Mouse (Mus musculus) MEL (cell line): ENCODE data around the gene Vrk3. TPM values are rescaled to one million over a fixed set of nuclear protein-coding genes. Genes with fewer than 3 reads are reported as not detected.

ENCODE experiments used
- DNase-seq: peaks from one replicate; pipeline ENCODE4 v3.0.0; 2011; ENCODE audit warnings: low read depth, low spot score
- H3K27ac ChIP-seq: 2 replicates; pipeline ENCODE4 v1.5.1; 2012; ENCODE audit warnings: low read depth, mild to moderate bottlenecking, control low read depth, low read length, moderate library complexity; ENCODE audit not compliant: control insufficient read depth
- H3K27me3 ChIP-seq, 2 experiments: fragments of 150-350 bp in 1 of 2; sonication (generic) in 1 of 2; 2 replicates each; pipeline ENCODE4 v1.6.1; 2012; ENCODE audit warnings: low read length in 2 of 2, mild to moderate bottlenecking in 2 of 2, improper control_type of control experiment in 1 of 2, moderate library complexity in 1 of 2; ENCODE audit not compliant: insufficient read depth in 2 of 2, control insufficient read depth in 1 of 2
- H3K36me3 ChIP-seq, 2 experiments: 2 replicates each; pipeline ENCODE4 v1.6.1; 2012 to 2014; ENCODE audit warnings: low read length in 2 of 2, improper control_type of control experiment in 1 of 2, inconsistent platforms in 1 of 2, mild to moderate bottlenecking in 1 of 2; ENCODE audit not compliant: insufficient read depth in 2 of 2, control insufficient read depth in 1 of 2
- H3K4me1 ChIP-seq, 2 experiments: fragments of 150-350 bp in 1 of 2; sonication (generic) in 1 of 2; 2 replicates each; pipeline ENCODE4 v1.6.1; 2012; ENCODE audit warnings: low read length in 2 of 2, improper control_type of control experiment in 1 of 2, mild to moderate bottlenecking in 1 of 2; ENCODE audit not compliant: insufficient read depth in 2 of 2, control insufficient read depth in 1 of 2
- H3K4me3 ChIP-seq, 2 experiments: fragments of 150-350 bp in 1 of 2; sonication (generic) in 1 of 2; 2 replicates each; pipeline ENCODE4 v1.5.1; 2012; ENCODE audit warnings: low read depth in 2 of 2, low read length in 2 of 2, mild to moderate bottlenecking in 2 of 2, moderate library complexity in 2 of 2, control low read depth in 1 of 2, improper control_type of control experiment in 1 of 2; ENCODE audit not compliant: control insufficient read depth in 1 of 2, insufficient read depth in 1 of 2
- H3K79me2 ChIP-seq: 2 replicates; pipeline ENCODE4 v1.6.1; 2012; ENCODE audit warnings: mild to moderate bottlenecking, low read length, moderate library complexity; ENCODE audit not compliant: control insufficient read depth, poor library complexity, insufficient read depth
- H3K9ac ChIP-seq: 2 replicates; pipeline ENCODE4 v1.6.1; 2012; ENCODE audit warnings: low read depth, mild to moderate bottlenecking, control low read depth, low read length, moderate library complexity; ENCODE audit not compliant: control insufficient read depth, poor library complexity, severe bottlenecking
- H3K9me3 ChIP-seq: fragments of 150-350 bp; sonication (generic); replicated peaks from 2 replicates; pipeline ENCODE4 v1.6.1; 2012; ENCODE audit warnings: mild to moderate bottlenecking, low read length, improper control_type of control experiment, moderate library complexity; ENCODE audit not compliant: insufficient read depth
- CHD2 ChIP-seq: IDR thresholded peaks from 2 replicates; pipeline ENCODE4 v1.6.1; 2011; ENCODE audit warnings: low read length, improper control_type of control experiment
- CTCF ChIP-seq, 3 experiments: IDR thresholded peaks in 2 of 3; conservative IDR thresholded peaks in 1 of 3; 2 replicates each; pipeline ENCODE4 v1.5.1; 2011 to 2012; ENCODE audit warnings: low read length in 3 of 3, low read depth in 2 of 3, mild to moderate bottlenecking in 2 of 3, improper control_type of control experiment in 1 of 3, inconsistent platforms in 1 of 3, mixed read lengths in 1 of 3, moderate library complexity in 1 of 3; ENCODE audit not compliant: control insufficient read depth in 1 of 3, insufficient read depth in 1 of 3, poor library complexity in 1 of 3, severe bottlenecking in 1 of 3
- E2F4 ChIP-seq: IDR thresholded peaks from 2 replicates; pipeline ENCODE4 v1.6.1; 2011; ENCODE audit warnings: low read depth, low read length, improper control_type of control experiment, borderline replicate concordance
- ELF1 ChIP-seq: IDR thresholded peaks from 2 replicates; pipeline ENCODE4 v1.6.1; 2014; ENCODE audit warnings: low read depth, mild to moderate bottlenecking, inconsistent platforms, low read length, improper control_type of control experiment, moderate library complexity
- EP300 ChIP-seq, 2 experiments: IDR thresholded peaks; 2 replicates each; pipeline ENCODE4 v1.6.1; 2011; ENCODE audit warnings: improper control_type of control experiment in 2 of 2, low read length in 2 of 2, low read depth in 1 of 2, mild to moderate bottlenecking in 1 of 2
- GABPA ChIP-seq: IDR thresholded peaks from 2 replicates; pipeline ENCODE4 v1.6.1; 2012; ENCODE audit warnings: low read depth, mild to moderate bottlenecking, inconsistent platforms, low read length, improper control_type of control experiment, moderate library complexity
- JUND ChIP-seq: IDR thresholded peaks from 2 replicates; pipeline ENCODE4 v1.6.1; 2011; ENCODE audit warnings: low read depth, mild to moderate bottlenecking, improper control_type of control experiment, low read length
- KAT2A ChIP-seq: conservative IDR thresholded peaks from 2 replicates; pipeline ENCODE4 v1.6.1; 2012; ENCODE audit warnings: low read depth, low read length, improper control_type of control experiment, inconsistent platforms
- MYB ChIP-seq: IDR thresholded peaks from 2 replicates; pipeline ENCODE4 v1.6.1; 2011; ENCODE audit warnings: mild to moderate bottlenecking, low read depth, low read length, improper control_type of control experiment
- NELFE ChIP-seq: IDR thresholded peaks from 2 replicates; pipeline ENCODE4 v1.6.1; 2011; ENCODE audit warnings: low read depth, low read length, improper control_type of control experiment
- NRF1 ChIP-seq: IDR thresholded peaks from 2 replicates; pipeline ENCODE4 v1.6.1; 2014; ENCODE audit warnings: low read depth, mild to moderate bottlenecking, inconsistent platforms, low read length, improper control_type of control experiment, moderate library complexity; ENCODE audit not compliant: poor library complexity, insufficient read depth, severe bottlenecking
- POLR2A ChIP-seq, 2 experiments: IDR thresholded peaks; 2 replicates each; pipeline ENCODE4 v1.6.1; 2011 to 2012; ENCODE audit warnings: low read length in 2 of 2, mild to moderate bottlenecking in 2 of 2, control low read depth in 1 of 2, improper control_type of control experiment in 1 of 2, low read depth in 1 of 2, moderate library complexity in 1 of 2; ENCODE audit not compliant: control insufficient read depth in 1 of 2, insufficient read depth in 1 of 2, poor library complexity in 1 of 2
- POLR2AphosphoS5 ChIP-seq: IDR thresholded peaks from 2 replicates; pipeline ENCODE4 v1.6.1; 2012; ENCODE audit warnings: low read depth, borderline replicate concordance, mild to moderate bottlenecking, inconsistent platforms, low read length, moderate library complexity, mixed read lengths
- RAD21 ChIP-seq: IDR thresholded peaks from 2 replicates; pipeline ENCODE4 v1.6.1; 2011; ENCODE audit warnings: mild to moderate bottlenecking, low read depth, low read length, improper control_type of control experiment
- SIN3A ChIP-seq: IDR thresholded peaks from 2 replicates; pipeline ENCODE4 v1.6.1; 2012; ENCODE audit warnings: low read length, improper control_type of control experiment, inconsistent platforms
- SMC3 ChIP-seq: IDR thresholded peaks from 2 replicates; pipeline ENCODE4 v1.6.1; 2011; ENCODE audit warnings: low read depth, low read length, improper control_type of control experiment
- TAL1 ChIP-seq: IDR thresholded peaks from 2 replicates; pipeline ENCODE4 v1.6.1; 2012; ENCODE audit warnings: mild to moderate bottlenecking, inconsistent platforms, low read length, moderate library complexity, mixed read lengths
- USF2 ChIP-seq, 2 experiments: IDR thresholded peaks; 2 replicates each; pipeline ENCODE4 v1.6.1; 2011 to 2012; ENCODE audit warnings: improper control_type of control experiment in 2 of 2, low read length in 2 of 2, borderline replicate concordance in 1 of 2, inconsistent platforms in 1 of 2, low read depth in 1 of 2, mild to moderate bottlenecking in 1 of 2; ENCODE audit not compliant: insufficient read depth in 1 of 2
- polyA plus RNA-seq, 2 experiments: library from polyadenylated mRNA; stranded (reverse) in 1 of 2; unstranded in 1 of 2; fragments of >175 nt in 1 of 2; fragments of >200 nt in 1 of 2; gene quantifications; 2 replicates each; pipeline versions ENCODE4 v1.2.1 to v1.2.4; 2012; ENCODE audit warnings: low replicate concordance in 2 of 2, low read depth in 1 of 2; ENCODE audit not compliant: insufficient read length in 2 of 2, insufficient read depth in 1 of 2, missing spikeins in 1 of 2
- total RNA-seq: library from RNA; depleted of rRNA; stranded (reverse); fragments of 300-350 nt; gene quantifications from 2 replicates; pipeline ENCODE4 v1.2.3, GENCODE M21; 2012

Vrk3 gene
- total and polyA plus RNA-seq, 3 experiments = 24.9 to 55.6 TPM; not detected in 1

- TF ChIP-seq ELF1 (peak; percentile 93), E2F4 (no peak), MYB (peak; percentile 65), EP300 (IDR thresholded peaks at IDR 0.05; ENCODE audit: low read depth in 1 of 2, low read length in 2 of 2) (0 out of 4 replicates have a peak, but pooled peaks of 1 of the 2 experiments have one; percentile 36), KAT2A (peak; percentile 80; the same call in 1 of the 2 replicates)
Observed at GRCm38 (mm10) chr7:44748101-44749044, at the start of gene Vrk3 (continued).

GRCm38 (mm10) chr7:44701921-44702320 is 46.3 kb upstream of the Vrk3 start:
- TF ChIP-seq CTCF (IDR thresholded peaks at IDR 0.05 in 2 of 3, conservative IDR thresholded peaks at IDR 0.05 in 1 of 3; ENCODE audit: control insufficient read depth in 1 of 3, insufficient read depth in 1 of 3, low read depth in 2 of 3, low read length in 3 of 3, poor library complexity in 1 of 3, severe bottlenecking in 1 of 3) (peak; percentile 35 to 79 (median 58); a peak in 5 of 6 replicates), ELF1 (no peak), RAD21 (peak; percentile 17), SMC3 (peak; percentile 45), NRF1 (peak; percentile 49; the same call in 1 of the 2 replicates)

GRCm38 (mm10) chr7:44702985-44703384 is 45.2 kb upstream of the Vrk3 start:
- Histone ChIP-seq H3K4me3 (no peak overlapping the region), H3K36me3 (no peaks in the 10 kb centered on the region), H3K4me1 (peaks cover 0 to 4% of the 10 kb centered on the region in 2 experiments; a peak in 2 of 4 replicates), H3K9me3 (no peaks in the 10 kb centered on the region), H3K27ac (no peak overlapping the region), H3K79me2 (no peaks in the 10 kb centered on the region), H3K27me3 (no peaks in the 10 kb centered on the region), H3K9ac (no peak overlapping the region)
- TF ChIP-seq E2F4 (no peak), CHD2 (no peak), SIN3A (no peak), POLR2A (IDR thresholded peaks at IDR 0.05; ENCODE audit: control insufficient read depth in 1 of 2, insufficient read depth in 1 of 2, low read depth in 1 of 2, low read length in 2 of 2, poor library complexity in 1 of 2) (no peak), GABPA (no peak), USF2 (IDR thresholded peaks at IDR 0.05; ENCODE audit: borderline replicate concordance in 1 of 2, insufficient read depth in 1 of 2, low read depth in 1 of 2, low read length in 2 of 2) (no peak), JUND (no peak), TAL1 (no peak), RAD21 (no peak), SMC3 (no peak), POLR2AphosphoS5 (no peak), NELFE (no peak)
- DNase-seq = no peak

More at GRCm38 (mm10) chr7:44701921-44702320, 46.3 kb upstream of the Vrk3 start:
- Histone ChIP-seq H3K36me3 (peaks cover 0 to 8% of the 10 kb centered on the region in 2 experiments; a peak in 2 of 4 replicates), H3K9me3 (no peaks in the 10 kb centered on the region), H3K4me3 (no peak overlapping the region), H3K27me3 (no peaks in the 10 kb centered on the region), H3K4me1 (peaks cover 3 to 14% of the 10 kb centered on the region in 2 experiments; a peak in 3 of 4 replicates), H3K9ac (no peak overlapping the region), H3K27ac (no peak overlapping the region), H3K79me2 (no peaks in the 10 kb centered on the region)
- peak; percentile 61 for DNase-seq
